In the genomic region with DNA sequence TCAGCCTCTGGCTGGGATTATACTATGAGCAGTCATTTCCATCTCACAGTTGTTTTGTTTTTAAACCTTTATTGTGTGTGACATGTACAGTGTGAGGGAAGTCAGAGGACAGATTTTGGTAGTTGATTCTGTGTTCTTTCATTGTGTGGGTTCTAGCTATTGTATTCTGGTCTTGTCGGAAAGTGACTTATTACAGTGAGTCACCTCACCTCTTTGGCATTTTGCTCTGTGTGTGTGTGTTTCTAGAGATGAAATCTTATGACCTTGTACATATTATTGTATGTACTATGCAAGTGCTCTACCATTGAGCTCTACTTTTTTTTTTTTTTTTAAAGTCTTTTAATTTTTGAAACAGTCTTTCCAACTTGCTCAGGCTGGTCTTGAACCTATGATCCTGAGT, we compare ENCODE assay signal across 27 mouse cellular contexts.
"Had no signal": no experiment of that assay in that cellular context is flagged by ENCODE, and none has a peak within 500 bp of the region (broad histone marks: within the 10 kb centered on the region; RNA-seq: fewer than 3 reads in every experiment).

No protein-coding gene starts in this region.

- H3K27ac ChIP-seq: gastrocnemius, adult 2 months; heart, embryonic 10.5 days; hindbrain, embryonic 10.5 days; hindbrain, embryonic 12.5 days; hindbrain, embryonic 14.5 days; intestine, embryonic 15.5 days; kidney, postnatal 0 days; limb, embryonic 13.5 days; limb, embryonic 15.5 days; liver, embryonic 12.5 days; liver, embryonic 14.5 days had no signal

- DNase-seq: gastrocnemius, adult 2 months; gastrocnemius, postnatal 10 days; gastrocnemius, postnatal 25 days; heart, adult 18-20 months; heart, postnatal 10 days; heart, postnatal 4 days; kidney, adult 2 months; kidney, adult 9 months; kidney, postnatal 14 days; kidney, postnatal 36 days; layer of hippocampus, adult 9-11 months; layer of hippocampus, postnatal 36 days; left cerebral cortex, postnatal 4 days had no signal

- H3K4me2 ChIP-seq: heart, embryonic 12.5 days; hindbrain, embryonic 12.5 days; hindbrain, embryonic 14.5 days; intestine, embryonic 15.5 days; limb, embryonic 13.5 days; limb, embryonic 15.5 days; liver, embryonic 12.5 days had no signal

- H3K9me3 ChIP-seq: heart, embryonic 10.5 days; heart, embryonic 12.5 days; hindbrain, embryonic 10.5 days; hindbrain, embryonic 12.5 days; intestine, embryonic 15.5 days; limb, embryonic 13.5 days; limb, embryonic 15.5 days; liver, embryonic 12.5 days had no signal

- H3K4me1 ChIP-seq: hindbrain, embryonic 10.5 days; hindbrain, embryonic 12.5 days; intestine, embryonic 15.5 days; limb, embryonic 15.5 days had no signal

- H3K9ac ChIP-seq: heart, embryonic 12.5 days; hindbrain, embryonic 12.5 days; hindbrain, embryonic 14.5 days; intestine, embryonic 15.5 days; limb, embryonic 13.5 days; limb, embryonic 15.5 days; liver, embryonic 12.5 days; liver, embryonic 14.5 days had no signal

- H3K4me3 ChIP-seq: gastrocnemius, adult 2 months; heart, embryonic 10.5 days; heart, embryonic 12.5 days; hindbrain, embryonic 10.5 days; hindbrain, embryonic 12.5 days; intestine, embryonic 15.5 days; limb, embryonic 13.5 days; limb, embryonic 15.5 days; liver, embryonic 12.5 days had no signal

- ATAC-seq: hindbrain, embryonic 16.5 days; inflammation-experienced regulatory T-cells, adult 6 months; intestine, embryonic 15.5 days; intestine, postnatal 0 days; liver, embryonic 12.5 days had no signal

- H3K27me3 ChIP-seq: heart, embryonic 12.5 days; hindbrain, embryonic 12.5 days; intestine, embryonic 15.5 days; limb, embryonic 13.5 days; limb, embryonic 15.5 days; liver, embryonic 12.5 days had no signal
